Mouse (Mus musculus): ENCODE measurements around the gene Lce6a. TPM values are rescaled to one million over a fixed set of nuclear protein-coding genes. Genes with fewer than 3 reads are reported as not detected.

Gene Lce6a
- polyA plus RNA-seq, 1 experiment = 1.3 TPM

Other genes with a start within 250 kb of the Lce6a start
- gene Sprr2h, start 236.0 kb downstream of the Lce6a start, polyA plus RNA-seq (2012; rRNA removed) = not detected in 2 replicates
- not detected in 2 replicates for gene Sprr2i, start 213.7 kb downstream of the Lce6a start, polyA plus RNA-seq (2012; rRNA removed)
- gene Sprr2j-ps, start 203.6 kb downstream of the Lce6a start, polyA plus RNA-seq (2012; rRNA removed) = not detected in 2 replicates
- 9.5 and 10.7 TPM in 2 replicates for gene Gm9774, start 192.2 kb downstream of the Lce6a start, polyA plus RNA-seq (2012; rRNA removed)
- not detected in 2 replicates for gene Sprr2k, start 189.1 kb downstream of the Lce6a start, polyA plus RNA-seq (2012; rRNA removed)
- gene Sprr1b, start 182.9 kb downstream of the Lce6a start, polyA plus RNA-seq (2012; rRNA removed) = not detected in 2 replicates
- gene Sprr3, start 162.9 kb downstream of the Lce6a start, polyA plus RNA-seq (2012; rRNA removed) = 0.17 and 0.18 TPM in 2 replicates
- 1,821 and 2,005 TPM in 2 replicates for gene Sprr1a, start 135.8 kb downstream of the Lce6a start, polyA plus RNA-seq (2012; rRNA removed)
- gene Sprr4, start 121.2 kb downstream of the Lce6a start, polyA plus RNA-seq (2012; rRNA removed) = not detected in 2 replicates
- gene 2310046K23Rik, start 87.1 kb downstream of the Lce6a start, polyA plus RNA-seq (2012; rRNA removed) = not detected in 2 replicates
- 233 and 291 TPM in 2 replicates for gene Ivl, start 47.9 kb downstream of the Lce6a start, polyA plus RNA-seq (2012; rRNA removed)
- 0.18 TPM in 1 of 2 replicates, not detected in the other for gene Smcp, start 32.7 kb downstream of the Lce6a start, polyA plus RNA-seq (2012; rRNA removed)
- not detected in 2 replicates for gene 2210017I01Rik, start 14.2 kb downstream of the Lce6a start, polyA plus RNA-seq (2012; rRNA removed)
- gene Lce1a1, start 26.6 kb upstream of the Lce6a start, polyA plus RNA-seq (2012; rRNA removed) = not detected in 2 replicates
- gene Lce1b, start 35.3 kb upstream of the Lce6a start, polyA plus RNA-seq (2012; rRNA removed) = not detected in 2 replicates
- gene Lce1a2, start 48.7 kb upstream of the Lce6a start, polyA plus RNA-seq (2012; rRNA removed) = not detected in 2 replicates
- gene Lce1c, start 57.6 kb upstream of the Lce6a start, polyA plus RNA-seq (2012; rRNA removed) = 0.15 and 0.33 TPM in 2 replicates
- not detected in 2 replicates for gene Lce1d, start 65.5 kb upstream of the Lce6a start, polyA plus RNA-seq (2012; rRNA removed)
- not detected in 2 replicates for gene Lce1e, start 87.4 kb upstream of the Lce6a start, polyA plus RNA-seq (2012; rRNA removed)
- gene Lce1f, start 98.7 kb upstream of the Lce6a start, polyA plus RNA-seq (2012; rRNA removed) = not detected in 2 replicates
- not detected in 2 replicates for gene Gm38119, start 117.4 kb upstream of the Lce6a start, polyA plus RNA-seq (2012; rRNA removed)
- gene Lce1g, start 130.7 kb upstream of the Lce6a start, polyA plus RNA-seq (2012; rRNA removed) = not detected in 2 replicates
- gene Lce1h, start 143.4 kb upstream of the Lce6a start, polyA plus RNA-seq (2012; rRNA removed) = not detected in 2 replicates
- gene Lce1i, start 157.2 kb upstream of the Lce6a start, polyA plus RNA-seq (2012; rRNA removed) = not detected in 2 replicates
- gene Lce1j, start 168.9 kb upstream of the Lce6a start, polyA plus RNA-seq (2012; rRNA removed) = not detected in 2 replicates
- gene Lce1k, start 186.2 kb upstream of the Lce6a start, polyA plus RNA-seq (2012; rRNA removed) = not detected in 2 replicates
- gene Kprp, start 205.6 kb upstream of the Lce6a start, polyA plus RNA-seq (2012; rRNA removed) = not detected in 2 replicates
- not detected in 2 replicates for gene Lce1l, start 229.6 kb upstream of the Lce6a start, polyA plus RNA-seq (2012; rRNA removed)
- not detected in 2 replicates for gene 2310050C09Rik, start 248.6 kb upstream of the Lce6a start, polyA plus RNA-seq (2012; rRNA removed)

Measured in urinary bladder, adult 2 months (tissue).